Mouse (Mus musculus): ENCODE results near the gene Pmvk. TPM values are rescaled to one million over a fixed set of nuclear protein-coding genes. Genes with fewer than 3 reads are reported as not detected.
A peak's percentile ranks its signal among the peaks of the same experiment; 100 is the strongest.

The Pmvk gene
- 46.2 and 48.0 TPM in 2 replicates for polyA plus RNA-seq (2014; fragmentation: Nextera tagmentation; extraction: Ambion mirVana)

GRCm38 (mm10) chr3:89454401-89455177 is at the start of gene Pmvk:
Gene Pmvk, plus strand, starts transcription at chr3:89454541.
- DNase-seq: no peak
- Histone ChIP-seq H3K9me3 (ENCODE audit: low read depth, low read length) (no peaks in the 10 kb centered on the region), H3K27ac (ENCODE audit: low read depth) (no peak within 1 kb of the TSS; the same call in 1 of the 2 replicates), H3K36me3 (ENCODE audit: insufficient read depth) (no peaks in the 10 kb centered on the region), H3K4me1 (ENCODE audit: insufficient read depth) (0 out of 2 replicates have a peak, but pooled peaks cover 3% of the 10 kb centered on the region), H3K4me3 (ENCODE audit: low read depth, low read length) (no peak within 1 kb of the TSS), H3K27me3 (ENCODE audit: insufficient read depth, low read length) (no peaks in the 10 kb centered on the region), H3K4me2 (0 out of 2 replicates have a peak within 1 kb of the TSS, but pooled peaks have one; percentile 10), H3K9ac (no peak within 1 kb of the TSS)
- WGBS: 52% methylated on average over 10 of the region's 10 CpGs
- ATAC-seq (ENCODE audit: insufficient read depth): no peak
- no peak for TF ChIP-seq CTCF (IDR thresholded peaks at IDR 0.05; ENCODE audit: low read depth)

- no peak for TF ChIP-seq CTCF (IDR thresholded peaks at IDR 0.05; ENCODE audit: low read depth)
- Histone ChIP-seq H3K27ac (ENCODE audit: low read depth) (no peak overlapping the region), H3K9me3 (ENCODE audit: low read depth, low read length) (no peaks in the 10 kb centered on the region), H3K4me3 (ENCODE audit: low read depth, low read length) (no peak overlapping the region), H3K9ac (no peak overlapping the region), H3K4me1 (ENCODE audit: insufficient read depth) (no peaks in the 10 kb centered on the region), H3K4me2 (no peak overlapping the region), H3K27me3 (ENCODE audit: insufficient read depth, low read length) (no peaks in the 10 kb centered on the region), H3K36me3 (ENCODE audit: insufficient read depth) (peaks cover 24% of the 10 kb centered on the region; the same call in 1 of the 2 replicates)
- WGBS: 83% methylated on average over 6 of the region's 6 CpGs
- no peak for DNase-seq
- ATAC-seq (ENCODE audit: insufficient read depth): no peak
These were observed 47.5 kb upstream of the Pmvk start for GRCm38 (mm10) chr3:89406887-89407286.

GRCm38 (mm10) chr3:89408448-89408847 is 45.9 kb upstream of the Pmvk start:
- no peaks in the 10 kb centered on the region for H3K9me3 ChIP-seq (ENCODE audit: low read depth, low read length)
- no peak overlapping the region for H3K27ac ChIP-seq (ENCODE audit: low read depth)
- 52% methylated on average over 16 of the region's 16 CpGs for WGBS
- H3K4me3 ChIP-seq (ENCODE audit: low read depth, low read length): no peak overlapping the region
- DNase-seq (no peak), ATAC-seq (ENCODE audit: insufficient read depth) (no peak)
- H3K4me1 ChIP-seq (ENCODE audit: insufficient read depth): 0 out of 2 replicates have a peak, but pooled peaks cover 3% of the 10 kb centered on the region
- no peak overlapping the region for H3K9ac ChIP-seq
- H3K27me3 ChIP-seq (ENCODE audit: insufficient read depth, low read length): no peaks in the 10 kb centered on the region
- TF ChIP-seq CTCF (IDR thresholded peaks at IDR 0.05; ENCODE audit: low read depth): no peak
- H3K4me2 ChIP-seq: no peak overlapping the region
- peaks cover 24% of the 10 kb centered on the region; the same call in 1 of the 2 replicates for H3K36me3 ChIP-seq (ENCODE audit: insufficient read depth)

- H3K27me3 ChIP-seq (ENCODE audit: insufficient read depth, low read length): no peaks in the 10 kb centered on the region
- no peak for DNase-seq
- no peak overlapping the region for H3K9ac ChIP-seq
- ATAC-seq (ENCODE audit: insufficient read depth): no peak
- 0 out of 2 replicates have a peak, but pooled peaks cover 3% of the 10 kb centered on the region for H3K4me1 ChIP-seq (ENCODE audit: insufficient read depth)
- H3K4me2 ChIP-seq: no peak overlapping the region
- 93% methylated on average over 3 of the region's 3 CpGs for WGBS
- no peak overlapping the region for H3K4me3 ChIP-seq (ENCODE audit: low read depth, low read length)
- peaks cover 29% of the 10 kb centered on the region for H3K36me3 ChIP-seq (ENCODE audit: insufficient read depth)
- no peak for TF ChIP-seq CTCF (IDR thresholded peaks at IDR 0.05; ENCODE audit: low read depth)
- H3K27ac ChIP-seq (ENCODE audit: low read depth): no peak overlapping the region
- H3K9me3 ChIP-seq (ENCODE audit: low read depth, low read length): no peaks in the 10 kb centered on the region
These were observed 44.6 kb upstream of the Pmvk start for GRCm38 (mm10) chr3:89409701-89410100.

- peaks cover 41% of the 10 kb centered on the region for H3K36me3 ChIP-seq (ENCODE audit: insufficient read depth)
- no peak for TF ChIP-seq CTCF (IDR thresholded peaks at IDR 0.05; ENCODE audit: low read depth)
- peak overlapping the region; percentile 57 for H3K4me3 ChIP-seq (ENCODE audit: low read depth, low read length)
- ATAC-seq (ENCODE audit: insufficient read depth): no peak
- 73% methylated on average over 10 of the region's 10 CpGs for WGBS
- peak overlapping the region; percentile 56 for H3K9ac ChIP-seq
- H3K4me1 ChIP-seq (ENCODE audit: insufficient read depth): 0 out of 2 replicates have a peak, but pooled peaks cover 3% of the 10 kb centered on the region
- peak overlapping the region; percentile 76 for H3K4me2 ChIP-seq
- no peaks in the 10 kb centered on the region for H3K9me3 ChIP-seq (ENCODE audit: low read depth, low read length)
- no peak overlapping the region for H3K27ac ChIP-seq (ENCODE audit: low read depth)
- no peaks in the 10 kb centered on the region for H3K27me3 ChIP-seq (ENCODE audit: insufficient read depth, low read length)
- DNase-seq: no peak
These were observed 43.5 kb upstream of the Pmvk start for GRCm38 (mm10) chr3:89410864-89411263.

- H3K9me3 ChIP-seq (ENCODE audit: low read depth, low read length): no peaks in the 10 kb centered on the region
- ATAC-seq (ENCODE audit: insufficient read depth): peak; percentile 100
- TF ChIP-seq CTCF (IDR thresholded peaks at IDR 0.05; ENCODE audit: low read depth): no peak
- H3K27ac ChIP-seq (ENCODE audit: low read depth): peak within 1 kb of the TSS; percentile 50; the same call in 1 of the 2 replicates
- peak within 1 kb of the TSS; percentile 57 for H3K4me3 ChIP-seq (ENCODE audit: low read depth, low read length)
- peak within 1 kb of the TSS; percentile 56 for H3K9ac ChIP-seq
- peaks cover 49% of the 10 kb centered on the region for H3K36me3 ChIP-seq (ENCODE audit: insufficient read depth)
- no peaks in the 10 kb centered on the region for H3K27me3 ChIP-seq (ENCODE audit: insufficient read depth, low read length)
- peak within 1 kb of the TSS; percentile 76 for H3K4me2 ChIP-seq
- peak; percentile 100 for DNase-seq
- H3K4me1 ChIP-seq (ENCODE audit: insufficient read depth): peaks cover 6% of the 10 kb centered on the region; the same call in 1 of the 2 replicates
- WGBS: 5% methylated on average over 28 of the region's 28 CpGs
These were observed 42.6 kb upstream of the Pmvk start, which contains the start of gene Flad1 for GRCm38 (mm10) chr3:89411490-89412393. Gene Flad1, minus strand, starts transcription at chr3:89411870.
